Mouse (Mus musculus): ENCODE results near the gene Prpf8. TPM values are rescaled to one million over a fixed set of nuclear protein-coding genes. Genes with fewer than 3 reads are reported as not detected.

Gene Prpf8
- total RNA-seq, 4 experiments from 2014 or later = 138 to 159 (median 149) TPM

DNA sequence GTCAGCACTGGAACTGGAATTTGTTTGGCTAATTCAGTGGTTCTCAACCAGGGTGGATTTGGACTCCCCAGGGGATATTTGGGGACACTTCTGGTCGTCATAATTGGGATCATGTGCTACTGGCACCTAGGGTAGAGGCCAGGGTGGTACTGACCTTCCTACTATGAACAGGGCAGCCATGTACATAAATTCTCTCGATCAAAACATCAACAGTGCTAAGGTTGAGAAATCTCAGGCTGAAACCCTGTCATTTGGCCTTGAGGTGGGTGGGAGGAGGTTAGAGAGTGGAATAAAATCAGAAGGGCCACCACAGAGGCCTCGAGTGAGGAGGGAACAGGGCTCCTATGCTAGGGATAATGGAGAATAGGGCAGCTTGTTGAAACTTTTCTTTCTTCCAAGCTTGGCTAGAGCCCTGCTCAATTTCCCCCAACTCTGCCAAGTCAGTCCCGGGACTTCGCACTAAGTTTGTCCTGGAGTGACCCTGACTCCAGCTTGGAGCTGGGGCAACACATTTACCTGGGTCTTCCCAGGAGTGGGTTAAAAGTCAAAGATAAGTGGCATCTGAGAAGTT, 27.4 kb upstream of the Prpf8 start:
- no peak for DNase-seq (ENCODE audit: low spot score in 2 of 2)

DNA sequence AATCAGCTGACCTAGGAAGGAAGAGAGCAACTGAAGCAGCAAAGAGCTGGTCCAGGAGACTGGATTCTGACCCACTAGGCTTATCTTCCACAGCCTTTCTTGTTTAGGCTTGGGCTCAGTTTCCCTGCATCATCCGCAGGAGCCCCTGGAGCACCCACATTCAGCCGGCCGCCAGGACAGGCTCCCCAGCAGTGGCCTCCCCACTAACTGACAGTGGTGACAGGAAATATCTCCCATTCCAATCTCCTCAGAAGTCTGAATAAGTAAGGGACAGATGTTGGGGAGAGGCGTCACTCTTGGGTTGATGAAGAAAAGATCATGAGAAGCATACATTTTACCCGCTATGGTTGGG, 26.9 kb upstream of the Prpf8 start:
- no peak for DNase-seq (ENCODE audit: low spot score in 2 of 2)

DNA sequence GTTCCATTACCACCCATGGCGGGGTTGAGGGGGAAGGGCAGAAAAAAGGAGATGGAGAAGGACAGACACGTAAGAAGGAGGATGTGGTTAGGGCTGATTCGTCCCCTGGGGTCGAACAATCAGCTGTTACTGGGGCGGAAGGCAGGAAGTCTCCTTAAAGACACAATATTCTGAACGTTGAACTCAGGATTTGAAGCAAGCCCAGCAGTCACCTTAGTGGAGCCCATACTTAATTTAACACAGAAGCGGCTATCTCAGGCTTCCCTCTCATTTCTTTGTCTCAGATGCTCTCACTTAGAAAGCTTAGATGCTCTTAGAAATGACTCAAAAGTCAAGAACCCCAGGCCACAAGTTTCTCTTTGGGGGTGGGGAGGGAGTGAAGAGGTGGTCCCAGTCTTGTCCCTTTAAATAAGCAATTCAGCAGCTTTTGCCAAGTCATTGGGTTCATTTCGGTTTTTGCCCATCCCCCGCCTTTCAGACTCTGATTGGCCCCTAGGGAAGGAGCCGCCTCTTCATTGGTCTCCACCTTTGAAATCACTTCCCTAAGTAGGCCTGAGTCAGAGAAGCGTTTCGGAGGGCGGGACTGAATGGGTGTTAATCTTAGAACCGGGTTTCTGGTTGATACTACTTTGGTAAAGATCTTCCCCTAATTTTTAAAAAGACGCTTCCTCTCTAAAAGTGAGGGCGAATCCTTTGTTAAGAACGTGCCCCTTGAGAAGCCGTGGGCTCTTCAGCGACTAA, 26.3 kb upstream of the Prpf8 start:
- peak; percentile 75 to 93 for DNase-seq (ENCODE audit: low spot score in 2 of 2)

DNA sequence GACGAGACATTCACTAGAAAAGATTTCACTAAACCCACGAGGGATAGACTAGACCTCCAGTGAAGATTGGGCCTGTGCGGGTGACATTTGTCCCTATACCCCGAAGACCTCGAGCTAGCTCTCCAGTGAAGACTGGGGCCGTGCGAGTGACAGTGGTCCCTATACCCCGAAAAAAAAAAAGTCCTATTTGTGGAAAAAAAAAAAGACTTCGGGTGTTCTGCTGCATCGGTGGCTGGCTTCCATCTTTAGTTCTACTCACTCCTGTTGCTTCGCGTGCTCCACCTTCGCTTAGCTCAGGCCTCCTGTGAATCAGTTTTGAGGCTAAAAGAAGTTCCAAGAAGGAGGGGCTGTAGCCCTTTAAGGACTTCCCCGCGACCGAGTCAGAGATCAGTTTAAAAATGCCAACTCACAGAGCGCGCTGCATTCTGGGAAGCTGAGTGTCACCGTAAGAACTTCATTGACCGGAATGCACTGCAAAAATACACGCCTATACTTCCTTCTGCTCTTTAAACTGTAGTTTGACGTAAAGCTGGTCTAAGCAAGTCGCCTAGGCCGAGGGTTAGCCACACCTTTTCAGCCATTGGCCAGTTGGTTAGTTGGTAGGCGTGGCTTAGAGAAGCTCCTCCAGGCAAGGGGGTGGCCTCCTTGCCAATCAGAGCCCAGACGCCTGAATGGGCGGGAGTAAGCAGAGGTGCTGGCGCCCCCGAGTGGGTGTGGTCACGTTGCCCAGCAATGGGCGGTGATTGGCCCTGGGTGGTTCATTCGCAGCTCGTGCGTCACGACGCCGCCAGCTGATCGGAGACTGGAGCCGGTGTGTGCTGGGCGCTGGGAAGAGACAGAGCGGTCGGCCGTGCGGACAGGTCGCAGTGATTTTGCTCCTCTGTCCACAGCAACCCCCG, 25.5 kb upstream of the Prpf8 start, which contains the start of gene Tlcd2:
Tlcd2 (plus strand) TSS at position 872 of the 899 bp plus-strand sequence.
- peak; percentile 91 to 100 for DNase-seq (ENCODE audit: low spot score in 2 of 2)

DNA sequence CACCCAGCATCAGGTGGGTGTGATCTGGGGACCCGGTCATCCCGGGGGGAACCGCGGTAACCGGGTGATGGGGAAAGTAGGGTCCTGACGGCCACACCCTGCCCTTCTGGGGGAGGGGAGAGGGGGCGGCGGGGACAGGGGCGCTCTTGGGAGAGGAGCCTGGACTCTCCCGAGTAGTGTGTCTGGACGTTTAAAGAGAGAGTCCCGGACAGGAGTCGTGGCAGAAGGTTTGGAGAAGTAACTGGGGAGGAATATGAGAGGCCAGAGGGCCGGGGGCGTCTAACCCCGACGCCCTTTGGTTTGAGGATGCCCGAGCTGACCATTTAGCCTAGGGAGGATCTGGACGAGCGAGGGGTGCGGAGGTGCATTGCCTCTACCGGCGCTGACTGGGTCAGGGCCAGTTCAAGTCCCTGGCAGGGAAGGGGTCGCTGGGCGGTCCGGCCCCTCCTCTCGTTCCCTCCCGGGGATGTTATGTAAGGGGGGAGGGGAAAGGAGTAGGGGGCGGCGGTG, 24.8 kb upstream of the Prpf8 start:
- DNase-seq (ENCODE audit: low spot score in 2 of 2) = peak in 1 of 2 experiments; percentile 43

DNA sequence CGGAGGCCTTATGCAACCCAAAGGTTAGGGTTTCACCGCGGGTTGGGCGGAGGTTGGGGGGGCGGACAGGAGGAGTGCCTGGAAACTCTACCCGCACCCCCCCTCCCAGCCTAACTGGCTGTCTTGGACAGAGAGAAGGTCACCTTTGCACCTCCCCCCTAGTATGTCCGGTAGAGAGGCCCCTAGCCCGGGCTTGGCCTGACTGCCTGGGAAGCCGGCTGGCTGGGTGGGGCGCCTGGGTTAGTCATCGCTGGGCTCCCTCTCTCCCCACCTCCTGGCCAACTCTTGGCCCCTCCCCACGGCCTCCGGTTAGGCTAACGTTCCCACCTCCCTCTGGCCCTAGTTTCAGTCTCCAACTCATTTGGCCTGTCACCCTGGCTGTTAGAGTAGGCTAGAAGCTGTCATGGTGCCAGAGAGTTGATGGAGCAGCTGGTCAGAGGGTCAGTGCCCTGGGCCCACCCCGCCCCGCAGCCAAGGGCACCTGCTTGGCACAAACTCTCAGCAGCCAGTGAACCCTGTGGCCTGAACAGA, 24.3 kb upstream of the Prpf8 start:
- peak in 1 of 2 experiments; percentile 63 for DNase-seq (ENCODE audit: low spot score in 2 of 2)

DNA sequence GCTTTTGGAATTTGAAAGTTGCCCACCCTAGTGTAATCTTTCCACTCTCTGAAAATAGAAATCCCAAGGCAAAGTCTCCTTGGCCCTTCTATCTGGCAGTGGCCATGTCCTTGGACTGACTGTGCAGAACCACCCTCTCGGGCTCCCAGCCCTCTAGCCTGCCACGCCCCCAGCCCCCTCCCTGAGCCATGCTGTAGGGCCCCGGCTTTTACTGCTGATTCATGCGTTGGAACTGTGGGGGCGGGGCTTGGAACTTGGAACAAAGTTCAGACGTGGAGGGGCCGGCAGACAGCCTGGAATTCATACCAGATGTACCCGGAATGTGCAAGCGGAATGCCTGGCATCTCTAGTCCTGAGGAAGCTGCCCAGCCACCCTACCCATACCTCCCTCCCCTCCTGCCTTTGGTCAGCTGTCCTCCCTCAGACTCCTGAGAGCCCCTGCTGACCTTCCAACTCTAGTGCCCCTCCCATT, 23.7 kb upstream of the Prpf8 start:
- DNase-seq (ENCODE audit: low spot score in 2 of 2) = peak in 1 of 2 experiments; percentile 70

DNA sequence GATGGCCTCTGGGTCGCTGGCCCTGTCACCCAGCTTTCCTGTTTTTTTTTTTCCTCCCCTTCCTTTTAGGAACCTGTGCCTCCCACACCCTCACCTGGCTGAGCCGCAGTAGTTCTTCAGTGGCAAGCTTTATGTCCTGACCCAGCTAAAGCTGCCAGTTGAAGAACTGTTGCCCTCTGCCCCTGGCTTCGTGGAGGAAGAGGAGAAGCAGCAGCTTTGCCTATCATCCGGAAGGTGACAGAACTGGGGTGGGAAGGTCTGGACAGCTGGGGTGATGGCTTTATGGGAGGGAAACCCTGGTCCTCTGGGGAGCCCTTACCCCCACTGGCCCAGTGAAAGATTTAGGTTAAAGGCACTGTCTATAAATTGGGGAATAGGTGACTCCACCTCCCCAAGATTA, 23.0 kb upstream of the Prpf8 start:
- DNase-seq (ENCODE audit: low spot score in 2 of 2) = no peak

DNA sequence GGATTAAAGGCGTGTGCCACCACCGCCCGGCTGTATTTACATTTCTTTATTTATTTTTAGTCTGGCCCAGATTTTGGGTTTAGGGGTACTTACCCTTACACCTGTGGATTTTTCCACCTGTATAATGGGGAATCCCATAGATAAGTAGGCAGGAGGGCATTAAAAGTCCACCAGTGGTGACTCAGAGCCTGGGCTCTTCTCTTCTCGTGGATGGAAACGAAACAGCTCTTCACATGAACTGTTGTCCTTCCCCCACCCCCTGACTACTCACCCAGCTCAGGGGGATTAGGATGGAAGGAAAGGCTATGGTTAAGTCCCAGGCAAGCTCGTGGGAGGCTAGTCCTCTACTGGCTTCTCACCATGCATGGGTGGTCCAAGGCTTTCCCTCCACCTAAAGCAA, 22.2 kb upstream of the Prpf8 start:
- DNase-seq (ENCODE audit: low spot score in 2 of 2) = no peak

DNA sequence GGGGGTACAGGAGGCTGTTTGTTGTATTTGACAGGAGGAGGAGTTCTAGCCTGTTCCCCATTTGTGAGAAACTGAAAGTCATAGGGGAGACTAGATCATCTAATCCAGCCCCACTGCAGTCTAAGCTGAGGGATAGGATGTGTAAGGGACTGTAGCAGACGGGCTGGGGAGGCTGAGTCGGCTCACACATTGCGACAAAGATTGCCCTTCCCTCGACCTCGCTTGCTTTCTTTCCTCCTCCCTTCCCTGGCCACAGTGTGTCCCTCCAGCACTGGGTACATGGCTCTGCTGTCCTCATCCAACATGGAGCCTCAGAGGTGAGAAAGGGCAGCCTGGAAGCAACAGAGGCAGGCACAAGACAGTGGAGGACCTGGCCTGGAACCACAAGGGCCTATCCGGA, 21.6 kb upstream of the Prpf8 start:
- DNase-seq (ENCODE audit: low spot score in 2 of 2) = no peak

DNA sequence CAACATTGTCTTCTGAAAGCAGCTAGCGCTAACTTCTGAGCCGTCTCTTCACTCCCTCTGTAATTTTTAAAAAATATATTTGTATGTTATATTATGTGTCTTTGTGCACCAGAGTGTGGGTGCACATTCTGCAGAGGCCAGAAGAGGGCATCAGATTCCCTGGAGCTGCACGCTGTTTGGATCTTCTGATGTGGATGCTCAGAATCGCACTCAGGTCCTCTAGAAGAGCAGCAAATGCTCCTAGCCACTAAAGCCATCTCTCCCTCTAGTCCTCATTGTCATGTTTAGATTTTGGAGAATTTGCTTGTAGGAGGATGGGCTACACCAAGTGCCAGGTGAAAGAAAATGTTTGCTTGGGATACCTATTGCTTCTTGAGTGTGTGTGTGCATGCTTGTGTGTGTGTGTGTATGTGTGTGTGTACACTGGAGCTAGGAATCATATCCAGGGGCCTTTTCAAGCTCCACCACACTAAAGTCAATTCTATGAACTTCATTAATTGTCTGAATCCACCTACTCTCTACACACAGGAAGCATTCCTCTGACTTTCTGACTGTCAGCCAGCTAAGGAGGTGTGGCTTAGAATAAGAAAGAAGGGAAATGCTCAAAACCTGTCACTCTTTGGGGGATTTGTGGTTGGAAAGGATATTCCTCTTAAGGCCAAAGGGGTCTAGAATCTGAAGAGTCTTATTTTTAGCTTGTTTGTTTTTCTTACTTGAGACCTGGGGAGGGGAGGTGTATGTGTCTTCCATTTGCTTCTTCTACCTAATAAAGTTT, 19.7 kb upstream of the Prpf8 start:
- no peak for DNase-seq (ENCODE audit: low spot score in 2 of 2)

DNA sequence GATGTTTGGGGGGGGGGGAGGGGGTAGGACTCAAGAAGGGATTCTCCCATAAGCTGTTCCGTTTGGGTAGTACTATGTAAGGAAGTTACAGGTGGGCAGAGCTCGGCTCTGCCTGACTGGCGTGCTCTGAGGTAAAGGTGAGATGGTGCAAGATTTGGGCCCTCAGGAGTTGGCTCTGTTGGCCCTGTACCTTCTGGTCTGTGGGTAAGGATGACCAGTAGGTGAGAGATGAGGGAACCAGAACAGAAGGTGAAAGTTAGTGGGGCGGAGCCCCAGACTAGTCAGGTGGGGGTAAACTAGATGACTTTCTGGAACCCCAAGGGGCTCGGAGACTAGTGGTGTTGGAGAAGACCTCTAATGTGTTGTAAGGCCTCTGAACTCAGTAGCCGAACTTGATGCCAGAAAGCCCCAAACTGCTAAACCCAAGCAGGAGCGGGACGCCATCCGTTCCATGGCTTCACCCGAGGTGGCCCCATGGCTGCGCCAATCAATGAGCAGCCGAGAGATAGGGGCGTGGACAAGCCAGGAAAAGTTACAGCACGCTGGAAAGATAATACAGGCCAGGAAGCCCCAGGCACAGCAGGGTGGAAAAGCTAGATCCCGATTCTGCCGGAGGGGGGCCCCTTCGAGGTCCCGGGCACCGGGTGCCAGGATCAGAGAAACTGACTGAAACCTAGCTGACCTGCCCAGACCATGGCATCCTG, 19.0 kb upstream of the Prpf8 start:
- no peak for DNase-seq (ENCODE audit: low spot score in 2 of 2)

DNA sequence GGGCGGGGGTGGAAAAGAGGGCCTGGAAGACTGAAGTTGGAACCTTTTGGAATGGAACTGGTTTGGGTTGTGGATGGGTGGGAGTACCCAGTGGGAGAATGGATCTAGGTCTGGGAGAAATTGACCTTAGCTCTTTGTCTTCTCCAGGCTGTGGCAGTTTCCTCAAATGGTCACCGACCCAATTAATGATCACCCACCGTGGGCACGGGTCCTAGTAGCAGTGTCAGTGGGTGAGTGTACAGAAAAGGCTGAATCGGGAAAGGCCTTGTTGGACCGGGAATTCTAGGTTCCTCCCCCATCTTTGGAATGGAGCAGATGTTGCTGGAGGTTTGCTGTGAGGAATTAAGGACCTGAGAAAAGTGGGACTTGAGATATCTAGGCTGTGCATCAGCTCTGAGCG, 18.2 kb upstream of the Prpf8 start:
- DNase-seq (ENCODE audit: low spot score in 2 of 2) = no peak

DNA sequence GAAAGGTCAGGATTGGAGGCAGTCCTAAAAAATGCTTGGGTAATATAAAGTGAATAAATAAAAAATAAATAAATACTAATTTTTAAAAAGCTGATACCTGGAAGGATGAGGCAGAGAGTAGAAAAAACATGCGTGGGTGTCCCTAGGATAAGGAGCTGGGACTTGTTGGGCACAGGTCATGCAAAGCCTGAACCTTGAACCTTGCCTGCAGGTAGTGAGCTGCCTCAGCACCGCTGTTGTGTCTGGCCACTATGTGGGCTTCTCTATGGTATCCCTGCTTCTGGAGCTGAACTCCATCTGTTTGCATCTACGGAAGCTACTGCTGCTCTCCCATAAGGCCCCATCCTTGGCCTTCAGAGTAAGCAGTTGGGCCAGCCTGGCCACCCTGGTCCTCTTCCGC, 17.4 kb upstream of the Prpf8 start:
- DNase-seq (ENCODE audit: low spot score in 2 of 2) = no peak

DNA sequence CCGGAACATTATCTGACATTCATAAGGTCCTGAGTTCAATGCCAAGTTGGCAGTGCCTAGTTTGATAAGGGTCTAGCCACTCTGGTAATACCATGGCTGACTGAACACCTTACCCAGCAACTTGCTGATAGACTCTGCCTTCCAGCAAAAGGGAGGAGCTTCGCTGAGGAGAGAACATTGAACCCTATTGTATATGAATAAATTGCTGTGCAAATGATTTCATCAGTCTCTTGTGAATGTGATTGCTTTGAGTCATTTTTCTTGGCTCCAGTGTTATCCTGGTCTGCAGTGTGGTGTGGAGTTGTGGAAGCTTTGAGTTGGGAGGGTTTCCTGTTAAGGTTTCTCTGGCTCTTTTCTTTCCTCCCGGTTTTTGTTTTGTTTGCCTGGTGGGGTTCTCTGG, 15.9 kb upstream of the Prpf8 start:
- DNase-seq (ENCODE audit: low spot score in 2 of 2) = no peak

DNA sequence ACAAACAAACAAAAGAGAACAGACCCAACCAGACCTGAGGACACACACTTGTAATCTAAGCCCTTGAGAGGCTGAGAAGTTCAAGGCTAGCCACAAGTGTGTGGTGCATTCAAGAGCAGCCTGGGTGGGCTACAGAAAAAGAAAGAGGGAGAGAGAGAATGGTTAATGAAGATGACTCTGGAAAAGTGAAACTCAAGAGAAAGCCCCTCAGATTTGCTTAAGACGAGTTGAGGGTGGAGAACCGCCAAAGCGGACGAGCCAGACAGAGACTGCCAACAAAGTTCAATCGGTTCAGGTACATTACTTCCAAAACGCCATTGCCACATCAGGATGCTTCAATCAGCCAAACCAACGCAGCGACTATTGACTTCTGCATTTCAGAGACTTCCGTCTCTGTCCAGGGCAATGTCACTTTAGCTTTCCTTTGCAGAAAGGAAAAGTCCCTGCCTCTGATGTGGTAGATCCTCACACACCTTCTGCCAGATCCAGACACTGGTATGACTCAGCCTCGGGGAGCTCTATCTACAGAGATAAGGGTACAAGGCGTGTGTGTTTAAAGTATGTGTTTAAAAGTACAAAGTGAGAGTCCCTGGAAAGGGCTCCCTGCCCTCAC, 14.0 kb upstream of the Prpf8 start:
- no peak for DNase-seq (ENCODE audit: low spot score in 2 of 2)

DNA sequence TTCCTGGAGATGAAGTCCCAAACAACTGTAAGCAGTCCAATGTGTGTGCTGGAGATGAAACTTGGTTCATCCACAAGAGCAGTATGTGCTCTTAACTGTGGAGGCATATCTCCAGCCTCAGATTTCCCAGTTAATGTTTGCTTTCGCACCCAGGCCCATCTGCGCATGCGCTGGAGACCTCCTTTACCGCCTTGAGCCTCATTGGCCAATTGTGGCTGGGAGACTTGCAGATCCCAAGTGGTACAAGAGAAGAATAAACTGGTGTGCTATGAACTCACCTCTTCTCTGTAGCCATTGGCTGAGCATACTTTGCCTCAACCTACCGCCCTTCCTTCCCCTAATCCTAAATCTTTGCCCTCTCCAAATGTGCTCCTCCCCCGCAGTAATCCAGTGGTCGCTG, 13.2 kb upstream of the Prpf8 start:
- DNase-seq (ENCODE audit: low spot score in 2 of 2) = no peak

DNA sequence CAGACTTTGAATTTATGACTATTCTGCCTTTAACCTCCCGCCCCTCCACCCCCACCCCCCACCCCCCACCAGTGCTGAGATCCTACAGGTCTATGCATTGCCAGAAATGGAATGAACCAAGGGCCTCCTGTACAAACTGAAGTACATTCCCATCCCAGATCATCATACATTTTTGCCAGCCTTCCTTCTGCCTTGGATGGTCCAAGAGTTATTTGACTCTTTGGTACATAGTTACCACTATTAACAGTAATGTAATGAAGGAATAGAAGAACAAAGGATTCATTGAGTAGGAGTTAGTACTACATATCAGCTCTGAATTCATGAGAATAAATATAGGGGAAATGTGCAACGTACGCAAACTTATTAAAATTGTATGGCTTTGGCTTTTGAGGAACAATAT, 424 bp upstream of the Prpf8 start:
- DNase-seq (ENCODE audit: low spot score in 2 of 2) = no peak

DNA sequence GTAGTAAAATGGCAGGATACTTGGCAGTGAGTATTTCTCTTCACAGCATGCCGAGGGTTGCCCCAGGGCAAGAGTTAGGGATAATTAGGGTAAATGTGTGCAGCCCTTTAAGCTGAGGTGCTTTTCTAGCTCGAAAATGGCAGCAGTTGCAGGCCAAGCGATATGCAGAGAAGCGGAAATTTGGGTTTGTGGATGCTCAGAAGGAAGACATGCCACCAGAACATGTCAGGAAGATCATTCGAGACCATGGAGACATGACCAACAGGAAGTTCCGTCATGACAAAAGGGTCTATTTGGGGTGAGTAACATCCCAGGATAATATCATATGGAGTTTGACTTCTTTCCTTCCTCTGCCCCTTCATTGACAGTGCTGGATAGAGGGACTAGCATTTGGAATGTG, 880 bp downstream of the Prpf8 start:
- DNase-seq (ENCODE audit: low spot score in 2 of 2) = no peak

Measured in left cerebral cortex, adult 8-10 months (tissue).